Mouse (Mus musculus) lung, postnatal 0 days (tissue): ENCODE results near the gene Tcf3. TPM values are rescaled to one million over a fixed set of nuclear protein-coding genes. Genes with fewer than 3 reads are reported as not detected.

Source experiments
- ATAC-seq: fragments of 200-750 bp; cut with Nextera tagmentation; 2 replicates; pipeline ENCODE4 v1.8.0; 2017; ENCODE audit warnings: moderate library complexity
- DNase-seq: peaks from one replicate; pipeline ENCODE4 v3.0.0-alpha.2; 2016; ENCODE audit warnings: low spot score
- H3K27ac ChIP-seq: fragments of 300-500 bp; sonication (generic); 2 replicates; pipeline ENCODE4 v1.5.1; 2014; ENCODE audit warnings: antibody characterized with exemption, mild to moderate bottlenecking, low read length, mixed read lengths
- H3K27me3 ChIP-seq: fragments of 300-500 bp; sonication (generic); replicated peaks from 2 replicates; pipeline ENCODE4 v1.6.1; 2014; ENCODE audit warnings: low read length, mixed read lengths; ENCODE audit not compliant: insufficient read depth
- H3K36me3 ChIP-seq: fragments of 300-500 bp; sonication (generic); 2 replicates; pipeline ENCODE4 v1.6.1; 2014; ENCODE audit warnings: low read length, mixed read lengths; ENCODE audit not compliant: insufficient read depth
- H3K4me1 ChIP-seq: fragments of 300-500 bp; sonication (generic); 2 replicates; pipeline ENCODE4 v1.6.1; 2014; ENCODE audit warnings: antibody characterized with exemption, low read depth, low read length, mixed read lengths; ENCODE audit not compliant: insufficient read depth
- H3K4me2 ChIP-seq: fragments of 300-500 bp; sonication (generic); replicated peaks from 2 replicates; pipeline ENCODE4 v1.6.1; 2014; ENCODE audit warnings: low read depth, mild to moderate bottlenecking, low read length, moderate library complexity, mixed read lengths
- H3K4me3 ChIP-seq: fragments of 300-500 bp; sonication (generic); 2 replicates; pipeline ENCODE4 v1.5.1; 2014; ENCODE audit warnings: low read depth, low read length
- H3K9ac ChIP-seq: fragments of 300-500 bp; sonication (generic); replicated peaks from 2 replicates; pipeline ENCODE4 v1.6.1; 2014; ENCODE audit warnings: low read depth, mild to moderate bottlenecking
- H3K9me3 ChIP-seq: fragments of 300-500 bp; sonication (generic); 2 replicates; pipeline ENCODE4 v1.6.1; 2016; ENCODE audit warnings: low read length, mixed read lengths
- CTCF ChIP-seq: IDR thresholded peaks from 2 replicates; pipeline ENCODE4 v1.5.1; 2016; ENCODE audit warnings: antibody characterized with exemption, mild to moderate bottlenecking
- EP300 ChIP-seq: IDR thresholded peaks from 2 replicates; pipeline ENCODE4 v1.6.1; 2016; ENCODE audit warnings: antibody characterized with exemption, mild to moderate bottlenecking, control low read depth
- WGBS: fragments of 180-500 bp; shearing (Covaris S2); extraction: QIAGEN DNeasy Blood & Tissue Kit; methylation state at CpG from one replicate; pipeline ENCODE4 v1.1.7; 2014; 5-methylcytosine and 5-hydroxymethylcytosine counted together
- polyA plus RNA-seq: library from polyadenylated mRNA; unstranded; fragments of >200 nt; fragmentation: Nextera tagmentation; extraction: Ambion mirVana; gene quantifications from 2 replicates; pipeline ENCODE4 v1.2.1, GENCODE M21; 2015

Tcf3 gene
- polyA plus RNA-seq, 1 experiment from 2014 or later = 34.7 TPM

GRCm38 (mm10) chr10:80382641-80383365 is 50.6 kb downstream of the Tcf3 start:
- H3K9ac ChIP-seq = no peak overlapping the region
- H3K27me3 ChIP-seq = no peaks in the 10 kb centered on the region
- H3K4me2 ChIP-seq = no peak overlapping the region
- peaks cover 14% of the 10 kb centered on the region; the same call in 1 of the 2 replicates for H3K4me1 ChIP-seq
- ATAC-seq (no peak), DNase-seq (no peak)
- TF ChIP-seq EP300 (no peak), CTCF (no peak)
- no peak overlapping the region for H3K27ac ChIP-seq
- H3K36me3 ChIP-seq = peaks cover 19% of the 10 kb centered on the region; the same call in 1 of the 2 replicates
- H3K4me3 ChIP-seq = no peak overlapping the region
- 84% methylated on average over 7 of the region's 7 CpGs for WGBS
- H3K9me3 ChIP-seq = no peaks in the 10 kb centered on the region

GRCm38 (mm10) chr10:80377716-80378115 is 55.7 kb downstream of the Tcf3 start:
- ATAC-seq (no peak), DNase-seq (no peak)
- Histone ChIP-seq H3K9ac (no peak overlapping the region), H3K9me3 (no peaks in the 10 kb centered on the region), H3K4me1 (no peaks in the 10 kb centered on the region), H3K27me3 (no peaks in the 10 kb centered on the region), H3K4me2 (no peak overlapping the region), H3K27ac (no peak overlapping the region), H3K36me3 (peaks cover 19% of the 10 kb centered on the region; the same call in 1 of the 2 replicates), H3K4me3 (no peak overlapping the region)
- 49% methylated on average over 10 of the region's 10 CpGs for WGBS
- TF ChIP-seq EP300 = no peak
- TF ChIP-seq CTCF = peak; percentile 68

- Histone ChIP-seq H3K9ac (no peak overlapping the region), H3K36me3 (peaks cover 7% of the 10 kb centered on the region; the same call in 1 of the 2 replicates), H3K4me2 (no peak overlapping the region), H3K4me1 (no peaks in the 10 kb centered on the region), H3K4me3 (no peak overlapping the region), H3K9me3 (no peaks in the 10 kb centered on the region), H3K27me3 (no peaks in the 10 kb centered on the region), H3K27ac (no peak overlapping the region)
- TF ChIP-seq CTCF (peak; percentile 97), EP300 (no peak)
- DNase-seq = peak; percentile 95
- peak; percentile 65 for ATAC-seq
- 1% methylated on average over 7 of the region's 7 CpGs for WGBS
Observed at GRCm38 (mm10) chr10:80376160-80376559, 57.3 kb downstream of the Tcf3 start.

GRCm38 (mm10) chr10:80374063-80374462 is 59.4 kb downstream of the Tcf3 start:
- TF ChIP-seq CTCF (peak; percentile 74), EP300 (no peak)
- ATAC-seq = peak; percentile 53; the same call in 1 of the 2 replicates
- H3K4me3 ChIP-seq = no peak overlapping the region
- H3K4me2 ChIP-seq = no peak overlapping the region
- no peaks in the 10 kb centered on the region for H3K4me1 ChIP-seq
- no peaks in the 10 kb centered on the region for H3K36me3 ChIP-seq
- 18% methylated on average over 6 of the region's 6 CpGs for WGBS
- H3K27ac ChIP-seq = no peak overlapping the region
- no peaks in the 10 kb centered on the region for H3K27me3 ChIP-seq
- peak; percentile 79 for DNase-seq
- no peak overlapping the region for H3K9ac ChIP-seq
- no peaks in the 10 kb centered on the region for H3K9me3 ChIP-seq

- ATAC-seq (no peak), DNase-seq (no peak)
- H3K27ac ChIP-seq = no peak overlapping the region
- no peak overlapping the region for H3K4me3 ChIP-seq
- no peaks in the 10 kb centered on the region for H3K36me3 ChIP-seq
- no peak for TF ChIP-seq EP300
- TF ChIP-seq CTCF = no peak
- H3K4me1 ChIP-seq = no peaks in the 10 kb centered on the region
- no peaks in the 10 kb centered on the region for H3K9me3 ChIP-seq
- H3K9ac ChIP-seq = no peak overlapping the region
- no peaks in the 10 kb centered on the region for H3K27me3 ChIP-seq
- 82% methylated on average over 6 of the region's 6 CpGs for WGBS
- H3K4me2 ChIP-seq = no peak overlapping the region
Observed at GRCm38 (mm10) chr10:80372706-80373105, 60.7 kb downstream of the Tcf3 start.

- no peak overlapping the region for H3K9ac ChIP-seq
- WGBS = 54% methylated on average over 9 of the region's 9 CpGs
- no peak for TF ChIP-seq EP300
- H3K27ac ChIP-seq = no peak overlapping the region
- ATAC-seq (no peak), DNase-seq (no peak)
- H3K9me3 ChIP-seq = no peaks in the 10 kb centered on the region
- H3K4me3 ChIP-seq = no peak overlapping the region
- no peaks in the 10 kb centered on the region for H3K36me3 ChIP-seq
- no peaks in the 10 kb centered on the region for H3K27me3 ChIP-seq
- no peaks in the 10 kb centered on the region for H3K4me1 ChIP-seq
- no peak overlapping the region for H3K4me2 ChIP-seq
Observed at GRCm38 (mm10) chr10:80371983-80372382, 61.5 kb downstream of the Tcf3 start.
